Mouse (Mus musculus): ENCODE results near the gene Irak4. TPM values are rescaled to one million over a fixed set of nuclear protein-coding genes. Genes with fewer than 3 reads are reported as not detected.

Gene Irak4
- polyA plus RNA-seq, 2 experiments: 1.7 TPM

- 62% methylated on average over 1 of the region's 1 CpGs for WGBS (ENCODE audit: insufficient replicate concordance)
- Histone ChIP-seq H3K27ac (no peak overlapping the region), H3K4me2 (ENCODE audit: low read depth) (no peak overlapping the region), H3K9me3 (ENCODE audit: control insufficient read depth, low read length) (no peaks in the 10 kb centered on the region), H3K27me3 (ENCODE audit: control insufficient read depth, insufficient read depth, low read length) (no peaks in the 10 kb centered on the region), H3K9ac (replicated peaks) (no peak overlapping the region), H3K36me3 (replicated peaks; ENCODE audit: control insufficient read depth, insufficient read depth, low read depth) (no peaks in the 10 kb centered on the region), H3K4me3 (ENCODE audit: insufficient read depth in 1 of 2, low read depth in 2 of 2, low read length in 2 of 2) (no peak overlapping the region), H3K4me1 (replicated peaks; ENCODE audit: control insufficient read depth in 2 of 2, insufficient read depth in 2 of 2, low read length in 1 of 2) (peaks cover 2 to 9% of the 10 kb centered on the region in 2 experiments; a peak in 1 of 4 replicates)
- no peak for DNase-seq (ENCODE audit: low read depth in 3 of 3, low spot score in 3 of 3)
- no peak for ATAC-seq (ENCODE audit: insufficient read depth)
- no peak for TF ChIP-seq CTCF (IDR thresholded peaks at IDR 0.05; ENCODE audit: low read depth)
- TF ChIP-seq EP300 (IDR thresholded peaks at IDR 0.05; ENCODE audit: low read depth): no peak
These were observed 50.1 kb downstream of the Irak4 start for GRCm38 (mm10) chr15:94593586-94593985.

GRCm38 (mm10) chr15:94600145-94600707 is 56.8 kb downstream of the Irak4 start:
- TF ChIP-seq CTCF (IDR thresholded peaks at IDR 0.05; ENCODE audit: low read depth) (no peak), EP300 (IDR thresholded peaks at IDR 0.05; ENCODE audit: low read depth) (no peak)
- no peak for ATAC-seq (ENCODE audit: insufficient read depth)
- Histone ChIP-seq H3K9me3 (ENCODE audit: control insufficient read depth, low read length) (no peaks in the 10 kb centered on the region), H3K27me3 (ENCODE audit: control insufficient read depth, insufficient read depth, low read length) (no peaks in the 10 kb centered on the region), H3K9ac (replicated peaks) (no peak overlapping the region), H3K36me3 (replicated peaks; ENCODE audit: control insufficient read depth, insufficient read depth, low read depth) (no peaks in the 10 kb centered on the region), H3K27ac (no peak overlapping the region), H3K4me1 (replicated peaks; ENCODE audit: control insufficient read depth in 2 of 2, insufficient read depth in 2 of 2, low read length in 1 of 2) (no peaks in the 10 kb centered on the region), H3K4me3 (ENCODE audit: insufficient read depth in 1 of 2, low read depth in 2 of 2, low read length in 2 of 2) (no peak overlapping the region), H3K4me2 (ENCODE audit: low read depth) (no peak overlapping the region)
- 69% methylated on average over 11 of the region's 11 CpGs for WGBS (ENCODE audit: insufficient replicate concordance)
- DNase-seq (ENCODE audit: low read depth in 3 of 3, low spot score in 3 of 3): no peak

GRCm38 (mm10) chr15:94601339-94601738 is 57.9 kb downstream of the Irak4 start:
- DNase-seq (ENCODE audit: low read depth in 3 of 3, low spot score in 3 of 3) (peak in 1 of 3 experiments; percentile 7), ATAC-seq (ENCODE audit: insufficient read depth) (0 out of 2 replicates have a peak, but pooled peaks have one; percentile 35)
- Histone ChIP-seq H3K4me2 (ENCODE audit: low read depth) (no peak overlapping the region), H3K9ac (replicated peaks) (no peak overlapping the region), H3K4me3 (ENCODE audit: insufficient read depth in 1 of 2, low read depth in 2 of 2, low read length in 2 of 2) (no peak overlapping the region), H3K27ac (no peak overlapping the region), H3K9me3 (ENCODE audit: control insufficient read depth, low read length) (no peaks in the 10 kb centered on the region), H3K4me1 (replicated peaks; ENCODE audit: control insufficient read depth in 2 of 2, insufficient read depth in 2 of 2, low read length in 1 of 2) (no peaks in the 10 kb centered on the region), H3K36me3 (replicated peaks; ENCODE audit: control insufficient read depth, insufficient read depth, low read depth) (no peaks in the 10 kb centered on the region), H3K27me3 (ENCODE audit: control insufficient read depth, insufficient read depth, low read length) (no peaks in the 10 kb centered on the region)
- WGBS (ENCODE audit: insufficient replicate concordance): 16% methylated on average over 3 of the region's 3 CpGs
- TF ChIP-seq CTCF (IDR thresholded peaks at IDR 0.05; ENCODE audit: low read depth) (peak; percentile 56), EP300 (IDR thresholded peaks at IDR 0.05; ENCODE audit: low read depth) (no peak)

- no peaks in the 10 kb centered on the region for H3K9me3 ChIP-seq (ENCODE audit: control insufficient read depth, low read length)
- 31% methylated on average over 3 of the region's 3 CpGs for WGBS (ENCODE audit: insufficient replicate concordance)
- TF ChIP-seq CTCF (IDR thresholded peaks at IDR 0.05; ENCODE audit: low read depth) (no peak), EP300 (IDR thresholded peaks at IDR 0.05; ENCODE audit: low read depth) (no peak)
These were observed 59.0 kb downstream of the Irak4 start for GRCm38 (mm10) chr15:94602441-94602840.

GRCm38 (mm10) chr15:94607768-94608167 is 64.3 kb downstream of the Irak4 start:
- DNase-seq (ENCODE audit: low read depth in 3 of 3, low spot score in 3 of 3) (no peak), ATAC-seq (ENCODE audit: insufficient read depth) (no peak)
- H3K27me3 ChIP-seq (ENCODE audit: control insufficient read depth, insufficient read depth, low read length): no peaks in the 10 kb centered on the region
- no peaks in the 10 kb centered on the region for H3K9me3 ChIP-seq (ENCODE audit: control insufficient read depth, low read length)
- H3K4me3 ChIP-seq (ENCODE audit: insufficient read depth in 1 of 2, low read depth in 2 of 2, low read length in 2 of 2): no peak overlapping the region
- H3K9ac ChIP-seq (replicated peaks): no peak overlapping the region
- WGBS (ENCODE audit: insufficient replicate concordance): 70% methylated on average over 8 of the region's 8 CpGs
- no peak overlapping the region for H3K27ac ChIP-seq
- TF ChIP-seq CTCF (IDR thresholded peaks at IDR 0.05; ENCODE audit: low read depth): no peak
- TF ChIP-seq EP300 (IDR thresholded peaks at IDR 0.05; ENCODE audit: low read depth): no peak
- H3K4me1 ChIP-seq (replicated peaks; ENCODE audit: control insufficient read depth in 2 of 2, insufficient read depth in 2 of 2, low read length in 1 of 2): no peaks in the 10 kb centered on the region
- H3K4me2 ChIP-seq (ENCODE audit: low read depth): no peak overlapping the region
- no peaks in the 10 kb centered on the region for H3K36me3 ChIP-seq (replicated peaks; ENCODE audit: control insufficient read depth, insufficient read depth, low read depth)

More at GRCm38 (mm10) chr15:94602441-94602840, 59.0 kb downstream of the Irak4 start:
- DNase-seq (ENCODE audit: low read depth in 3 of 3, low spot score in 3 of 3) (no peak), ATAC-seq (ENCODE audit: insufficient read depth) (no peak)
- Histone ChIP-seq H3K36me3 (replicated peaks; ENCODE audit: control insufficient read depth, insufficient read depth, low read depth) (no peaks in the 10 kb centered on the region), H3K4me1 (replicated peaks; ENCODE audit: control insufficient read depth in 2 of 2, insufficient read depth in 2 of 2, low read length in 1 of 2) (no peaks in the 10 kb centered on the region), H3K27me3 (ENCODE audit: control insufficient read depth, insufficient read depth, low read length) (no peaks in the 10 kb centered on the region), H3K4me2 (ENCODE audit: low read depth) (no peak overlapping the region), H3K27ac (no peak overlapping the region), H3K9ac (replicated peaks) (no peak overlapping the region), H3K4me3 (ENCODE audit: insufficient read depth in 1 of 2, low read depth in 2 of 2, low read length in 2 of 2) (no peak overlapping the region)

Measured in liver, embryonic 14.5 days (tissue).